Mouse (Mus musculus): ENCODE measurements at regions not wholly inside any gene's neighbourhood (a gene's known extent, or its start where the extent isn't known, plus 50 kb on each side); places are given as distances from the start of the nearest gene placed in this dataset.

DNA sequence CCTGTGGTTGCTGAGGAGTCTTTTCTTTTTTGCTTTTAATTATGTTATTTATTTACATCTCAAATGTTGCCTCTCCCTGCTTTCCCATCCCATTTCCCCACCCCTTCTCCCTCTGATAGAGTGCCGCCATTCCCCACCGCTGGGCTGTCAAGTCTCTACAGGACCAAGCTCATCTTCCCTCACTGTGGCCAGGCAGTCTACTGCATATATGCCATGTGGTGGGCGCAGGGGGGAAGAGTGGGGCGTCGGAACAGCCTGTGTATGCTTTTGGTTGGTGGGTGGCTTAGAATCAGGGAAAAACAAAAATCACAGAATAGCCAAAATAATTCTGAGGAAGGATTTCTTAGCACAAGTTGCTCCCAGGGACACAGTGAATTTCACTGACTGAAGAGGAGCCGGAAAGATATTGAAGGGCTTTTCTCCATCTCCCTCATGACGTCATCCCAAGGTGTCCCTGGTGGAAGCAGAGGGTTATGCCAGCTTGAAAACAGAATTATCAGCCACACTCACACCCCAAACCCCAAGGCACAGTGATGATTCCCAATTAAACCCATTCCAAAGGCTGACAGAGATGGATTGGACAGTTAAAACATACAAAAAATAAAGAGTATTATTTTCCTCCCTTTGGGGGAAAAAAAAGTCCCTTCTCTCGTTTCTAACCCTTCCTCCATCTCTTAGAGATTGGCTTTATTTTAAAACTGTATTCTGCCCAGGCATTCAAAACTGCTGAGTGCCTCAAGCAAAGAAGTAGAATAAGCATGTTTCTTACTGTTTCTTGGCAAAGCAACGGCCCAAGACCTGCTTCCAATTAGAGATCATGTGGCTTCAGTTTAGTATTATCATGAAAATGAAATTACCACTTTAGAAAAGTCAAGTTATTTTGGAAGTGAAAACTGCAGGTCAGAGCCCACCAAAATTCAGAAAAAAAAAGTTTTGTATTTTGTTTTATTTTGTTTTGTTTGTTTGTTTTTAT, 232.0 kb downstream of the Clic5 start:
- Histone ChIP-seq H3K36me3 (no peaks in the 10 kb centered on the region), H3K4me2 (peak overlapping the region; percentile 12), H3K4me1 (peaks cover 45% of the 10 kb centered on the region), H3K9me3 (no peaks in the 10 kb centered on the region), H3K4me3 (no peak overlapping the region), H3K27ac (peak overlapping the region; percentile 87), H3K9ac (no peak overlapping the region), H3K27me3 (no peaks in the 10 kb centered on the region)
- WGBS = 36% methylated on average over 9 of the region's 9 CpGs
- ATAC-seq (ENCODE audit: insufficient number of reproducible peaks, insufficient read depth, low FRiP score, low TSS enrichment, low read depth) = peak; percentile 74

DNA sequence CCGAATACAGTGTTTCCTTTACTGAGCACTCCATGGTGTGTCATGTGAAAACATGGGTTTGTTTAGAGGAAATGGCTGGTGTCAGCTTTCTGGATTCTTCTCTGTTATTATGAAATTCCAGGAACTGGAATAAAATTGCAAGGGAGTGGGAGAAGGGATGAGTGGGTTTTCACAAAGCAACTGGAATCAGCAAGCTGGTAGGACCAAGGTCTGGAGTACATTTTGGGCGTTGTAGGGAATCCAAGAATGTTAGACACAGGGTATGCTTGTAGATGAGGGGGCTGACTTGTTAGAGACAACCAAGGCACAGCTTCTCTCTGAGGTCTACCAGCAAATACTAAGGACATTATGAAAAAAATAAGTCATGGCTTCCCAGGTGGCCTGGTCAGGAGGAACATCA, 233.8 kb downstream of the Clic5 start:
- Histone ChIP-seq H3K27ac (peak overlapping the region; percentile 77), H3K27me3 (0 out of 2 replicates have a peak, but pooled peaks cover 5% of the 10 kb centered on the region), H3K4me2 (no peak overlapping the region), H3K36me3 (no peaks in the 10 kb centered on the region), H3K4me1 (peaks cover 51% of the 10 kb centered on the region), H3K4me3 (no peak overlapping the region), H3K9ac (no peak overlapping the region), H3K9me3 (no peaks in the 10 kb centered on the region)
- 52% methylated on average over 2 of the region's 2 CpGs for WGBS
- ATAC-seq (ENCODE audit: insufficient number of reproducible peaks, insufficient read depth, low FRiP score, low TSS enrichment, low read depth) = no peak

DNA sequence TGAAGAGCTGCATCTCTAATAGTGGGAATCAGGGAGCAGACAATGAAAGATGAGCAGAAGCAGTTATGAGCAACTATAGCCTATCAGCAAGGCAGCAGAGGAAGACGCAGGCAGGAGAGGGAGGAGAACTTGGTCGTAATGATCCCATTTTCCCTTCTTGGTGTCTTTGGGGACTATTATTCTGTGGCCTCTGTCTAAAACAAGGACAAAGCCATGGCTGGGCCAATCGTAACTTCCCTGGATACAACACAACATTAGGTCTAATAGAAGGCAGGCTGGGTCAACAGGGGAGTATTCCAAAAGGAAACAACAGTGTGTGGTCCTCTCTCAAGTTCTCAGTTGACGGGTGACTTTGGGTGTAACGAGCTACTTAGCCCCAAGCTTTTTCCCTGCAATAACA, 234.5 kb downstream of the Clic5 start:
- H3K4me2 ChIP-seq = no peak overlapping the region
- 73% methylated on average over 5 of the region's 5 CpGs for WGBS
- no peak for ATAC-seq (ENCODE audit: insufficient number of reproducible peaks, insufficient read depth, low FRiP score, low TSS enrichment, low read depth)
- H3K36me3 ChIP-seq = no peaks in the 10 kb centered on the region
- H3K9me3 ChIP-seq = no peaks in the 10 kb centered on the region
- H3K27me3 ChIP-seq = 0 out of 2 replicates have a peak, but pooled peaks cover 8% of the 10 kb centered on the region
- no peak overlapping the region for H3K4me3 ChIP-seq
- H3K27ac ChIP-seq = peak overlapping the region; percentile 77
- H3K9ac ChIP-seq = no peak overlapping the region
- peaks cover 51% of the 10 kb centered on the region for H3K4me1 ChIP-seq

DNA sequence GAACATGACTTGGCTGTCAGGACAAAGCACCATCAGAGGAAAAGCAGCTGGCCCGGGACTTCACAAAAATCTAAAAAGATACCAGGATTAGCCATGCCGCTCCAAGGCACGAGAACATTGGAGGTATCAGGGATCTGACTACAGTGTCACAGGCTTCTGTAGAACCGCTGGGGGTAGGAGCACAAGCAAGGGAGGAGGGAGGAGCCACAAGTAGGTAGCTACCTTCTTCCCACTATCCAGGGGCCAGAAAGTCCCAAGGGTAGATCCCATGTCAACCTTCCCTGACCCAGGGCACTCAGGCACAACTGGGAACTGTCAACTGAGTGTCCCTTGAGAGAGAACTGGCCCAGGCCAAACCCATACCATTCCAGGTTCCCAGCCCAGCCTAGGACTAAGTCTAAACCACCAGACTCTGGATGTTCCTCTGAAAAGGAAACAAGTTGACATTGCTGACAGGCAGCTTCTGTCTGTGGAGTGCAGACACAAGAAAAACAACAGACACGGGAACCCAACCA, 235.1 kb downstream of the Clic5 start:
- WGBS = 82% methylated on average over 5 of the region's 5 CpGs
- ATAC-seq (ENCODE audit: insufficient number of reproducible peaks, insufficient read depth, low FRiP score, low TSS enrichment, low read depth) = no peak
- Histone ChIP-seq H3K4me1 (peaks cover 48% of the 10 kb centered on the region), H3K4me2 (no peak overlapping the region), H3K36me3 (no peaks in the 10 kb centered on the region), H3K4me3 (no peak overlapping the region), H3K27ac (no peak overlapping the region), H3K9me3 (no peaks in the 10 kb centered on the region), H3K27me3 (0 out of 2 replicates have a peak, but pooled peaks cover 12% of the 10 kb centered on the region), H3K9ac (no peak overlapping the region)

DNA sequence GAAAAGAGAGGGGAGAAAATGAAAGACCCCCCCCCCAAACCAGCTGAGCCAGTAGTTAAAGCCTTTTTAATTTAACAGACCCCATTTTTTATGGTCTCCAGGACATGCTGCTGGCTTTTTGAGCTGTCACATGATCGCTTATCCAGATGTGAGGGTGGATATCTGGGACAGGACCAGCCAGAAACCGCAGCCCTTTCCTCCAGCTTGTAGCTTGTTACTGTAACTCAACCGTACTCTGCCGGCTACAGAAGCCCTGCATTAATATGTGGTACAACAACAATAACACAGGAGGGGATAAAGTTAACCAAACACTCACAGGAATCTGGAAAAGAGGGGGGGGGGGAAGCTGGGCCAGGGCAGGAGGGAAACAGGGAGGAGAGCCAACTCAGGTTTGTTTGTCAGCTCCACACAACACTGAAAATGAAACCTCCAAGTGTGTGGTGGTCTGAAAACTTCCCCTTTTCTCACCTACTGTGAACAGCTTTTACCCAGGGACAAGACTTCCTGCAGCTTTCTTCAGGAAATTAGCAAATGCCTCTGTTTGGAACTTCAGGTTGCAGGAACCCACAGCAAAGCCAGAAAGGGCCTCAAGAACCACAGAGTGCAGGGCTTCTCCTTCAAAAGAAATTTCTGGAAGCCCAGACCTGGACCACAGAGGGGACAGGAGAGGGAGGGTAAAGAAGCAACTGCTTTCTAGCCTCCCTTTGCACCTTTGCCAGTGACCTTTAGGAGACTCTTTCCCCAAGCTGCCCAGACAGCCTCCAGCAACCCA, 244.3 kb downstream of the Clic5 start:
- H3K4me3 ChIP-seq = no peak overlapping the region
- ATAC-seq (ENCODE audit: insufficient number of reproducible peaks, insufficient read depth, low FRiP score, low TSS enrichment, low read depth) = peak; percentile 59; the same call in 1 of the 2 replicates
- H3K27me3 ChIP-seq = 0 out of 2 replicates have a peak, but pooled peaks cover 5% of the 10 kb centered on the region
- H3K9ac ChIP-seq = no peak overlapping the region
- 5% methylated on average over 4 of the region's 4 CpGs for WGBS
- H3K9me3 ChIP-seq = no peaks in the 10 kb centered on the region
- H3K27ac ChIP-seq = peak overlapping the region; percentile 76
- H3K4me2 ChIP-seq = peak overlapping the region; percentile 19; the same call in 1 of the 2 replicates
- H3K36me3 ChIP-seq = no peaks in the 10 kb centered on the region
- H3K4me1 ChIP-seq = peaks cover 39% of the 10 kb centered on the region

DNA sequence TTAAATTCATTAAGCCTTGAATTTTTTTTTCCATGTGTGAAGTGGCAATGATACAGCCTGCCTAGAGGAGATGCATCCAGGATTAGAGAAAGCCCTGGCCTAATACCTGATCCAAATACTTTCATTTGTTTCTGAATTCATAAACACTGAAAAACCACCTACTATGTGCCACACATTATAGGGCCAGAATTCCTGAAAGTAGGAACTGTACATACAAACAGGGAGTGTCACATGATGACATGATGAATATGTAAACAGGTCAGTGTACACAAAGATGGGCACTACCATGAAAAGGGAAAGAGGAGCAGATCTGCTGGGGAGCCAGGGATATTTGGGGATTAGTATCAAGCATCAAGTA, 244.9 kb downstream of the Clic5 start:
- Histone ChIP-seq H3K4me1 (peaks cover 39% of the 10 kb centered on the region), H3K27me3 (no peaks in the 10 kb centered on the region), H3K27ac (peak overlapping the region; percentile 76), H3K9ac (no peak overlapping the region), H3K36me3 (no peaks in the 10 kb centered on the region), H3K4me2 (no peak overlapping the region; the same call in 1 of the 2 replicates), H3K9me3 (no peaks in the 10 kb centered on the region), H3K4me3 (no peak overlapping the region)
- 0 out of 2 replicates have a peak, but pooled peaks have one; percentile 11 for ATAC-seq (ENCODE audit: insufficient number of reproducible peaks, insufficient read depth, low FRiP score, low TSS enrichment, low read depth)

DNA sequence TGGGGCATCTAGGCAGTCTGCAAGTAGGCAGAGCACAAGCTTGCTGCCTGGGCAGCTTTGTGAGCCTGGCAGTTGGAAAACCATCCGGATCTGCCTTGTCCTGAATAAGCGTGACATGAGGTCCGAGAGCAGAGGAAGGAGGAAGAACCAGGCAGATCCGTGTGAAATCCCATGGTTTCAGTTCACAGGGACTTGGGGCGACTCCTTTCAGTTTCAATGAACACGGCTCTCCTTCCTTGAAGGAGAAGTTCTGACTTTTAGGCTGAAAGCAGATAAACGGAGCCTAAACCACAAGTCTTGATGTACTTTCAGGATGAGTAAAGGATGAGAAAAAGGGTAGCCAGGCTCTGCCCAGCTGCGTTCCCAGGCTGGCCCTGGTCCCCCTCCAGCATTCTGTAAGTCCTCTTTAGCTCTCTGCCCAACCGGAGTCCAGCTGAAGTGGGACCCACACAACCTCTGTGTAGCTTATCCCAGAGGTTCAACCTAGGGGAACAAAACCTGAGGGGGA, 248.2 kb downstream of the Clic5 start:
- ATAC-seq (ENCODE audit: insufficient number of reproducible peaks, insufficient read depth, low FRiP score, low TSS enrichment, low read depth) = no peak
- Histone ChIP-seq H3K36me3 (no peaks in the 10 kb centered on the region), H3K4me2 (no peak overlapping the region), H3K27ac (no peak overlapping the region), H3K4me1 (peaks cover 17% of the 10 kb centered on the region), H3K9me3 (no peaks in the 10 kb centered on the region), H3K4me3 (no peak overlapping the region), H3K9ac (no peak overlapping the region), H3K27me3 (no peaks in the 10 kb centered on the region)
- WGBS = 84% methylated on average over 9 of the region's 9 CpGs

DNA sequence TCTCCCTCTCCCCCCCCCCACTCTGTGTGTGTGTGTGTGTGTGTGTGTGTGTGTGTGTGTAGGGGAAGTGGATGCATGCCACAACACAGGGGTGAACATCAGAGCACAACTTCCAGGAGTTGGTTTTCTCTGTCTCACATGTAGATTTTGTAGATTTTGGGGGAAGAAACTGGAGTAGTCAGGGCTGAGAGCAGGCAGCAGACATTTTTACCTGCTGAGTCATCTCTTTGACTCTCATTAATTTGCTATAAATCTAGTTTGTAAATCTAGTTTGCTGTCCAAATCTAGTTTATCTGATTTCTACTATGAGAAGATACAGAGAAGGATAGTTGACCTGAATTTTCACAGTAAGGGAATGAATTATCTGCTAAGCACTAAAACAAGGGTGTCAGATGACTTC, 250.1 kb downstream of the Clic5 start:
- Histone ChIP-seq H3K4me1 (0 out of 2 replicates have a peak, but pooled peaks cover 5% of the 10 kb centered on the region), H3K4me3 (no peak overlapping the region), H3K4me2 (no peak overlapping the region), H3K9ac (no peak overlapping the region), H3K9me3 (no peaks in the 10 kb centered on the region), H3K27ac (no peak overlapping the region), H3K36me3 (no peaks in the 10 kb centered on the region), H3K27me3 (no peaks in the 10 kb centered on the region)
- no peak for ATAC-seq (ENCODE audit: insufficient number of reproducible peaks, insufficient read depth, low FRiP score, low TSS enrichment, low read depth)

DNA sequence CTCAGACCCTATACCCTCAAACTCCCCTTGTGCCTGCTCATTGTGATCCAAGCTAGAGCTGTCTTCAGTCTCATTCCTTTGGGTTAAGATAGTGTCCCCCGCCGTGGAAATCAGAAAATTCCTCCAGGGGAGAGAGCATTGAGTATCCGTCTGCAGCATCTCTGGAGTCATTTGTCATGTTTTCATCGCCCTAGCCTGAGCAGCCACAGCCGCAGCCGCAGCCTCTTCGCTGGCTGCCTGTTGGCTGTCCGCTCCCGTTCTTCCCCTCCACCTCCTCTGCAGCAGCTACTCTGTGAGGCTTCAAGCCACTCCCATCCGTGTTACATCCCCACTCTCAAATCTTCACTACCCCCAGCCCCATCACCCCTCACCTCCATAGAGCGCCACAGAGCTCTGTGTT, 255.1 kb downstream of the Clic5 start:
- WGBS = 59% methylated on average over 11 of the region's 11 CpGs
- no peaks in the 10 kb centered on the region for H3K9me3 ChIP-seq
- H3K4me2 ChIP-seq = no peak overlapping the region
- no peak for ATAC-seq (ENCODE audit: insufficient number of reproducible peaks, insufficient read depth, low FRiP score, low TSS enrichment, low read depth)
- no peak overlapping the region for H3K4me3 ChIP-seq
- no peak overlapping the region for H3K27ac ChIP-seq
- no peaks in the 10 kb centered on the region for H3K36me3 ChIP-seq
- 0 out of 2 replicates have a peak, but pooled peaks cover 6% of the 10 kb centered on the region for H3K4me1 ChIP-seq
- H3K9ac ChIP-seq = no peak overlapping the region
- H3K27me3 ChIP-seq = no peaks in the 10 kb centered on the region

DNA sequence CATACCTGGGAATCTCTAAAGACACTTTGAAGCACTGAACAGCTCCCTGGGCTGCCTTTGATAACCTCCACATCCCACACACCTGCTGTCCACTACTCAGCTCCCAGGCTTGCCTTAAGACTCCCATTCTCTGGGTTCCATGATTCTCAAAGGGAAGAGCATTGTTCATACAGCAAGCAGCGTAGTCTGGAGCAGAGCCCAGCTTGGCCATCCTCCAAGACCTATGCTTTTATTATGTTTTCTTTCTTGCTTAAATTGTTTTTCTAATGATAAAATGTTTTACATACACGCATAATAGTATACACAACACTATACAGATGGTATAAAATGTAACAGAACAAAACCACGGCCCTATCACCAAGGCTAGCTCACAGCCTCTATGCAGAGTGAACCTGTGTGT, 257.0 kb downstream of the Clic5 start:
- H3K27ac ChIP-seq = no peak overlapping the region
- no peaks in the 10 kb centered on the region for H3K36me3 ChIP-seq
- 72% methylated on average over 3 of the region's 3 CpGs for WGBS
- H3K27me3 ChIP-seq = no peaks in the 10 kb centered on the region
- H3K9ac ChIP-seq = no peak overlapping the region
- H3K4me1 ChIP-seq = 0 out of 2 replicates have a peak, but pooled peaks cover 6% of the 10 kb centered on the region
- H3K9me3 ChIP-seq = no peaks in the 10 kb centered on the region
- no peak for ATAC-seq (ENCODE audit: insufficient number of reproducible peaks, insufficient read depth, low FRiP score, low TSS enrichment, low read depth)
- no peak overlapping the region for H3K4me2 ChIP-seq
- H3K4me3 ChIP-seq = no peak overlapping the region
